Mouse (Mus musculus) lung, postnatal 0 days (tissue): ENCODE measurements around the gene Fzd7.

ENCODE experiments used
- CTCF ChIP-seq: IDR thresholded peaks from 2 replicates; pipeline ENCODE4 v1.5.1; 2016; ENCODE audit warnings: antibody characterized with exemption, mild to moderate bottlenecking
- EP300 ChIP-seq: IDR thresholded peaks from 2 replicates; pipeline ENCODE4 v1.6.1; 2016; ENCODE audit warnings: antibody characterized with exemption, mild to moderate bottlenecking, control low read depth

- no peak for TF ChIP-seq EP300
- TF ChIP-seq CTCF: no peak
Measured at GRCm38 (mm10) chr1:59437927-59438326, 44.3 kb upstream of the Fzd7 start.
